Mouse (Mus musculus) ovary, adult 18-20 months (tissue): ENCODE measurements at regions not wholly inside any gene's neighbourhood (a gene's known extent, or its start where the extent isn't known, plus 50 kb on each side); places are given as distances from the start of the nearest gene placed in this dataset.

Source experiments
- DNase-seq: peaks from one replicate; pipeline ENCODE4 v3.0.0; 2022; ENCODE audit warnings: low spot score, mixed read lengths

DNA sequence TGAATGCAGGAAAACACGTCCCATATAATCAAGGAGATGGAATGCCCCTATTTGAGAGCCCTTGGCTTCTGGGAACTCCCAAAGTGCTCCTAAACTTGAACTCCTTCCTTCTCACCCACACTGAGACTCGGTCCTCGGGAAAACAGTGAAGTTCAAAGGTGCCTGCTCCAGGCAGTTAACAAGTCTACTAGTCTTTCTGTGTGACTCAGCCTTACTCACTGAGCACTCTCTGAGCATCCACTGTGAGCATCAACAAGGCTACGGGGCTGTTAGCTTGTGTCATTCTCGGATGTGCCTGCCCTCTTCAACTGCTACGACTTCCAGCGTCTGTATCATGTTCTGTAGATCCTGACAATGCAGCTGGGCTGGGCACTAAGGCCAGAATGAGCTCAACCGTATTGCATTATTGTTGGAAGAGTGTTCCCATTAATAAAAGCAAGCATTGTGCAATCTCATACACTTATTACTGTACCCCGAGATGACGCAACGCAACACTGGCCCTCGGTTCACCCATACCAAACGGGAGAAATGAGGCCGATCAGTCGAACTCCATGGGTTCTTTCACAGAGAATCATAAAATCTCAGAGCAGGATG, 96.1 kb upstream of the Egr2 start:
- no peak for DNase-seq

DNA sequence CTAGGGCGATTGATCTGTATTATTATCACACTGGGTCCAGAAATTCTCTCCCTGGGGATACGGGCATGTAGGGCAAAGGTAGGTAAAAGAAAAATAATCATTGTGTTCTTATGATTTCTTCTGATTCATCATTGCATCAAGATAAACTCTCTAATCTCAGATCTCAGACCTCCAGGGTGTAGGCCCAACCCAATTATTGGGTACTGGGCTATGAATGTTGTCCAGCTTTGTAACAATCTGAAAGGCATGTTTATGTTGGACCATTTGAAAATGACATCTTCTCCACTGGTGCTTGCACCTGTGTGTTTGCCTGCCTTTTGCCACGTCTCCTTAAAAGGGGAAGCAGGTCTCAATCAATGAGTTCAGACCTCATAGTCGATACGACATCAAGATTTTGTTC, 95.4 kb upstream of the Egr2 start:
- no peak for DNase-seq

DNA sequence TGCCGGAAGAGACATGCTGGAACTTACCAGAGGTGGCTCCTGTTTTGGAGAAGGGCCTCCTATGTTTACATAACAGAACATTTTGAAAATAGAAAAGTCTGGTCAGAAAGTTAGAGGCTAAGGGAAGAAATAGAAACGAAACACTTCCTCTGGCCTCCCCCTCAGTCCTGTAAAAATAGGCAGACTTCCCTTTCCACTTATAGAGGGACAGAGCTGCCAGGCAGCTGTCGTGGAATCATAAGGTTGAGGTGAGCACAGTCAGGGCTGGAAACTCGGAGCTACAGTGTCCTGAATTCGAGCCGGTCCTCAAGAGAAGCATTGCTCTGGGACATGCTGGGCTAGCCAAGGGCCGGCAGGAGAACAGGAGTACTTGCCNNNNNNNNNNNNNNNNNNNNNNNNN, 94.0 kb upstream of the Egr2 start:
- DNase-seq = no peak

DNA sequence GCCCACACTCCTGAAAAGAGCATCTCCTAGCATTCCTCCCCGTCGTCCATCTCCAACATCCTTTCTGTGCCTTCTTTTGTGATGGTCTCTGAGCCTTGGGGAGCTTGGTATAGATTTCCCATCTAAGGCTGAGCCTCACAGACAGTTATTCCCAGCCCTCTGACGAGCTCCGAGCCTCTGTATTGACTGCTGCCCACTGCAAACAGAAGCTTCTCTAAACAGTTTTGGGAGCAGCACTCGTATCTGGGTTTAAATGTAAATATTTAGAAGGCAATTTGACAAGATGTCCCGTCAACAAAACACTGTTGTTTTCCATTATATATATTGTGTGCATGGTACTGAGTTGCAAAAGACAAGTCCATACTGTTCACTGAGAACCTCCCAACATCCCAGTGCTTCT, 86.4 kb upstream of the Egr2 start:
- no peak for DNase-seq

DNA sequence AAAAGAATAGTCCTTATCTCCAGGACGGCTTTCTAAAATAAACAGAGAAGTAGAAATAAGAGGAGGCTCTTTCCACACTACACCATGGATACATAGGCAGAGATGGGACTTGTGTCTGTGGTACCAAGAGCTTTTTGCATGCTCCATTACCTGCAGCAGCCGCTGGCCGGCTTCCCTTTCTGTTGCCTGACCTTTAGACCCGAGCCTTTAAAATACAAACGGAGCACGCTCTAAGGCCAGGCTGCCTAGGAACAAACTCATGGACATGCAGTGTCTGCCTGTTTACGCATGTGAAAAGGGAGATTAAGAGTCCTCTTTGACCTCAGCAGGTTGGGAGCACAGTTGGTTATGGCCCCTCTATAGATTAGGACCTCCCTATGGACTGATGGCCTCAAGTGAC, 81.1 kb upstream of the Egr2 start:
- DNase-seq = no peak

DNA sequence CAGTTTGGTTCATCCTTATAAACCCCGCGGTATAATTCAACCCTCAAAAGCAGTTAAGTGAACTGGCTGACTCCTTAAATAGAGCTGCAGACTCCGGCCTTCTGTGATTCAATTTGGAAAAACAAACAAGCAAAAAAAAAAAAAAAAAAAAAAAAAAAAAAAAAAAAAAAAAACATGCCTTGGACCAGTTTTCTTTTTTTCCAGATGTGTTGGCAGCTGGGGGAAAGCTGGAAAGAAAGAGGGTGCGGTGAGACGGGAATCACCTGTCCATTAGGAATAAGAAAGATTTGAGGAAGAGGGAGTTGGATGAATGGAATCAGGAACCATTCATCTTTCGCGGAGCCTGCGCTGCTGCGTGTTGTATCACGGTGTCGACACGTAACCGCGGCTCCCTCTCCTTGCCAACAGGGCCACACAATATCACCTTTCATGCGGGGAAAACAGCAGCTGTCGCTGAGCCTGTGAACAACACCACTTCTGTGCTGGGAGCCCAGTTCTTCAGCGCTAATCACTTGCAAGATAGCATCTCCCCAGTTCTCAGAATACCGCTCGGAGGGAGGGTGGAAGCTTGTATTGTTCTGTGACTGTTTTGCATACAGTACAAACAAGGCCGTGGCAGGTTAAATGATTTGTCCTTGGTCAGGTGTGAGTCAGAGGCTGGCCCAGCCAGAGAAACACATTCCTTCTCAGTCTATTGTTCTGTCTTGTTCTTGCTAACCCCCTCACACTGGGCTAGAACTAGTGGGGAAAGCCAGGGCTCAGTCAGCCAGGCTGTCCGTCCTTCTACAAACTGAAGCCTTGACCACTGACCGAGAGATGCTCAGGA, 76.6 kb upstream of the Egr2 start:
- no peak for DNase-seq

DNA sequence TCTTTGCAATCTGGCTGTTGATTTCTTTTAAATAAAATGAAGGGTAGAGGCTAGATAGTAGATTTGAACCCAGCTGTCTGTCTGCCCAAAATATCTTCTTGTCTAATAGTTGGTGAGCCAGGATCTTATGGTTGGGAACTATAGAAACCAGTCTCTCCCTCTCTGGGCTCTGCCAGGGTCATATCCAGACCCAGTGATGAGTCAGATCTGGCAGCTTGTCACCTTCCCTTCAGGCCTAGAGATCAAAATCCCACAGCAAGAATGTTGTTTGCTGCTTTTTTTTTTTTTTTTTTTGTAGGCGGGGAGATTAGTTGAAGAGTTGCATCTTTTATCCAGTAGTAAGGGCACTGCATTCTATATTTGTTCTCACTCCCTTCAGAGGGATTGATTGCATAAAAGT, 74.0 kb upstream of the Egr2 start:
- no peak for DNase-seq

DNA sequence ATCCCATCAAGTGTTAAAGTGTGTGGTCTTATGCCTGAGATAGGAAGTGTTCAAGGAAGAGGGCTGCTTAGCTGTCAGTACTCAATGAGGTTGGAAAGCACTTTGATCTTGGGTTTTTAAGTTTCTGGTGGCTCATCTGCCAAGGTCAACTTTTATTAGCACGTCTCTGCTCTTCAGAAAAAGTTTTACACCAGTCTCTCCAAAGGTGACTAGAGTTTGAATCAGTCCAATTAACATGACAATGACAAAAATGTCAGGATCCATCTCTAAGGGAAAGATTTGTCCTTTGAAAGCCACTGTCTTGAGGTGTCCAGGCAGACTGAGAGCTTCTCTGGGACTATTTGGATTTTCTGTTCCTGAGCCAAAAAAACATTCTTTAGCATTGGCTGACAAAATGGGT, 73.4 kb upstream of the Egr2 start:
- DNase-seq = no peak

DNA sequence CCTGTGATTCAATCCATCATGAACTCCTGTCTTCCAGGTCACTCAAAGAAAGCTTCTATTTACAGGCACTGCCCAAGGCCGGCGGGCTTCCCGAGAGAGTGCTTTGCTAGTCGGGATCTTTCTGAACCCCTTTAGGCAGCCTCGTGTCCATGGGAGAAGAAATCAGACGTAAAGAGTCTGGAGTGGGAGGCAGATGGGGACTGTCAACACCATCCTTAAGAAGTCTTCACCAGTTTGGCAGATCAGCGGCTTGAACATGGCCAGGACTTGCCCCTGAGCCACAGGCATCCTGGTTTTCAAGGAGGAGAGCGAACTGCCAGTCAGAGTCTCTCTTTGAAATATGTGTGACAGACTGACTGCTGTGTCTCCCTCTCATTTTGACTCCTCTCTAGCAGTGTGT, 66.6 kb upstream of the Egr2 start:
- no peak for DNase-seq

DNA sequence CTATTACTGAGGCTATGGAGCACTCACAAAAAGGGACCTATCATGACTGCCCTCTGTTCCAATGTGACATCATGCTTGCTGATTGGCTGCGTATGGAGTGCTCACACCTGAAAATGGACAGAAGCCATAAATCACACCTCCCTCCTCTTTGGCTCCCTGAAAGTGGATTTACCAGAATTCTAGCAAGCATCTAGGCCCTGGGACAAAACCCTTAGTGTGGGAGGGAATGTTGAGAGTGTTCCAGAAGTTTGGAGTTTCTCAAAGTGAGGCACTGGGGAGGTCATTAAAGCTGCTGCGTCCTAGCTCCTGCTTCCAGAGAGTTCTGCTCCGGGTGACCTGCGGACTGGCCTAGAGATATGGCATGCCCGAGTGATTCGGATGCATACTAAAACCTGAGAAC, 62.3 kb upstream of the Egr2 start:
- no peak for DNase-seq

DNA sequence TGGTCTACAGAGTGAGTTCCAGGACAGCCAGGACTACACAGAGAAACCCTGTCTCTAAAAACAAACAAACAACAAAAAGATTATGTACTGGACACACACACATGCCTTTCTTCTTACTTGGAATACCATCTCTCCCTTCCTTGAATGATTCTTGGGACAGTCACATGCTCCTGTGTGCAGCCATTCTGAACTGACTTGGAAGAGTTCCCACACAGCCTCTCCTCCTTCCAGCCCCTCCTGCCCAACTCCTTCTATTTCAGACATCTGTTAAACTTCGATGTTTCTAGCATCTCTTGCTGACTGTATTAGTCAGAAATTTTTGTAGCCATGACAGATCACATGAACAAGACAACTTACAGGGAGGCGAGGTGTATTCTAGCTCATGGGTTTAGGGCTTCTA, 60.9 kb upstream of the Egr2 start:
- DNase-seq = no peak

DNA sequence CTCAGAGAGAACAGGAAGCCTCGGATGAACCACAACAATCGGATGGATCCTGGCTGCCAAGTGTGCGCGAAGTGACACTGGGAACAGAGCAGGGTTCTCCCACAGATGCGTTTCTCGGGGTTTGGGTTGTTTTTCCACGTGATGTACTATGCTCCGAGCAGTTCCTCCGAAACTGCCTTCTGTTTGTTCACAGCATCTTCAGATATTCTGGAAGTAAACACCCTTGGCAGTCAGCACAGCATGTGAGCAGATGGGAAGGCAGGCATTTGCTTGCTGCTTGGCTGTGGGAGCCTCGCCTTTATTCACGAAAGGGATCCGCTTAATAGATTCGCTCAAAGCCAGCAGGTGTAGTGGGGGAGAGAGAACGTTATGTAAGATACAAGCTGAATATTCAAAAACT, 53.0 kb upstream of the Egr2 start:
- DNase-seq = no peak

DNA sequence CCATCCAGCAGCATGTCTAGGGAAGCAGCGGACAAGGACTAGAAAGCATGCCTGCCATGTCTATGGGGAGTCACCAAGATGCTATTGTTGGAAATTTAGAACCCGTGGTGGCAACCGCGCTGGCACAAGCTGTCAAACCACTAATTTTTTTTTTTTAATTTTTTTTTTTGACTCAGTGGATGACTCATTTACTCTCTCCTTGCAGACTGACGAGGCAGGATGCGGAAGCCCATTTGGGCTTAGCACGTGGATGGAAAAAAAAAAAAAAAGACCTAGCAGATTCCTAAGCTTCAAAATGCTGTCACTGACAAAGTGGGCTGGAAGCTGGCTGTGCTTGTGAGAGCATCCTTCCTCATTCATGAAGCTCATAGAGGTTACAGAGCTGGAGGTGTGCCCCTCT, 51.9 kb upstream of the Egr2 start:
- no peak for DNase-seq

DNA sequence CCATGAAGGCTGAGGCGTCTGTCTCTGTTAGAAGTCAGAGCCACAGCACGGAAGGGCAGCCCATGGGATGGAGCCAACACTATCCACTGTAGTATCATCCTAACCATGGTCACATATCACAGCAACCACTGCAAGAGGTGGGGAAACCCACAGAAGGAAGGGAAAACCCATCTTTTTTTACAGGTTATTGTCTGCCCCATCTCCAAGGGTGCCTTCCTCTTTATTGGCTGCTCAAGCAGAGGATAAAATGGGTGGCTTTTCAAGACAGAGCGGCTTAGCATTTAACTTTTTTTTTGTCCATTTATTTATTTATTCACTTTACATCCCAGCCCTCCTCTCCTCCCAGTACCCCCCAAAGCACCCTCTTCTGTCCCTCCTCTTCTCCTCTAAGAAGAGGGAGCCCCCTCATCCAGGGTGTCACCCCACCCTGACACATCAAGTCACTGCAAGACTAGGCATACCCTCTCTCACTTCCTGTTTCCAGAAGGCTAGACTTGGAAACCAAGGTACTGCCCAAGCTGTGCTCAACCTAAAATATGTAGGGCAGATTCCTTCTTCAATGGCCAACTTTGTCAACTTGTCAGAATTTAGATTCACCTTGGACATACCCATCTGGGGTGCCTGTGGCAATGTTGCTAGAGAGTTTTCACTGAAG, 51.1 kb upstream of the Egr2 start:
- no peak for DNase-seq
